Mouse (Mus musculus) neural tube, embryonic 10.5 days (tissue): ENCODE measurements at regions not wholly inside any gene's neighbourhood (a gene's known extent, or its start where the extent isn't known, plus 50 kb on each side); places are given as distances from the start of the nearest gene placed in this dataset.
A peak's percentile ranks its signal among the peaks of the same experiment; 100 is the strongest.

Experiments
- DNase-seq: peaks from one replicate; pipeline ENCODE4 v3.0.0-alpha.2; 2017; ENCODE audit warnings: low spot score; ENCODE audit errors: extremely low spot score

DNA sequence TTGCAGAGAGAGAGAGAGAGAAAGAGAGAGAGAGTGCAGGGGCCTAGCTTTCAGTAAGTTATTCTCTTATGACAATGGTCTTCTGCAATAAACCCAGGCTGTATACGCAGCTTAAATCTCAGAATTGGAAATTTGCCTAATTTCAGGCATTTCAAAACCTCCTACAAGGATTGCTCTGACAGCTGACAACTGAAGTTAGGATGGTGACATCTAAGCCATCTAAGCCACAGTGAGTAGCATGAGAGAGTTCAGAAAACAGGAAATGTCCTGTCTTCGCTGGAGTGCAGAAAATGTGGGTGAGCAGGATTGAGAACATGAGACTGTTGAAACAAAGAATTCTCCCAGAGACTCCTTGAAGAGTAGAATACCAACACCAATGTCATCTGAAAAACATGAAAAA is 56.8 kb downstream of the Fam110c start:
- DNase-seq, result no peak

GRCm38 (mm10) chr12:31134465-31134992 is 60.9 kb downstream of the Fam110c start:
- DNase-seq, result no peak

DNA sequence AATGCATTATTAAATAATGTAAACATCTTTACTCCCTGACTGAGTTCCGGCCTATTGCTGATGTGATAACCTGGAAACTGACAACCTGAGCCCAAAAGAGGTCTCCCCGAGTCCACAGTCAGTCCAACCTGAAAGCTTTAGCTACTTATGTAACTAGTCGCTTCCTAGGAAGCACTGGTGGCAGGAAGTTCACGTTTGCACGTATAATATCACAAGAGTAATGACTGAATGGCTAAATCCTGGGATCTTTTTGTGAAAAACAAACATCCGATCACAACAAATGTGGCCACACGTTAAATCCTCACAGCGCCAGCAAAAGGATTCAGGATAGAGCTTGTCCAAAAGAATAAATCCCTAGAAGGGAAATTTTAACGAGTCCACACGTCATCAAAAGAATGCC is 62.7 kb downstream of the Fam110c start:
- no peak for DNase-seq

GRCm38 (mm10) chr12:31136911-31137310 is 63.2 kb downstream of the Fam110c start:
- no peak for DNase-seq

DNA sequence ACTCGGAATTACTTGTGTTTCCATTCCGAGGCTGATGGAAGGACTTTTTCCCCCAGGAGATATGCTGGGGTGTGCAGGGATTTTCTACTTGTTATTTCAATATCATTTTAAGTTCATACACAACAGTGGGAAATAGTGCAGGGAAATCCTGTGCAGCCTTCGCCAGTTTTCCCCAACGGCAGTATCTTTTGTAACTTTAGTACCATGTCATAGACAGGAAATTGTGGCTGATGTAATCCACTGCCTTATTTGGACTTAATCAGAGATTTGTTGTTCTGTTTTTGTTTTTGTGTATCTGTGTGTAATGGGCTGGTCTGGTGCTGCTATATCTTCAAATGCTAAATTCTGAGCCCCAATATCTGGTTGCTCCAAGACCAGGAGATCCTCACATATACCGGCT is 63.8 kb downstream of the Fam110c start:
- DNase-seq, result no peak

DNA sequence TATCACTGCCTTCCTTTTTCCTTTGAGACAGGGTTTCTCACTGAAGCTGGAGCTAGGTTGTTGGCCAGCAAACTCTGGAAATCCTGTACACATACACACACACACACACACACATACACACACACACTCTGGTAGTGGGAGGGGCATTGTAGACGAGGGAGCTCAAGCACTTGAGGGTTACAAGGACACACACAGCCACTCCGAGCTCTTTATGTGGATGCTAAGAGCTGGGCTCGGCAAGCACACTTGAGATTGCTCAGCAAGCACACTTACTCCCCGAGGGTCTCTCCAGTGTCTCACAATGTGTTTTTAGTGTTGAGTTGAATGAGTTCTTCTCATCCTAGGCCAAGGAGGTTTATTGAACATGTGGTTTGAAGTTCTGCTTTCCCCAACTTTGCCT is 66.2 kb downstream of the Fam110c start:
- DNase-seq, result no peak

GRCm38 (mm10) chr12:31143266-31143665 is 69.6 kb downstream of the Fam110c start:
- no peak for DNase-seq

DNA sequence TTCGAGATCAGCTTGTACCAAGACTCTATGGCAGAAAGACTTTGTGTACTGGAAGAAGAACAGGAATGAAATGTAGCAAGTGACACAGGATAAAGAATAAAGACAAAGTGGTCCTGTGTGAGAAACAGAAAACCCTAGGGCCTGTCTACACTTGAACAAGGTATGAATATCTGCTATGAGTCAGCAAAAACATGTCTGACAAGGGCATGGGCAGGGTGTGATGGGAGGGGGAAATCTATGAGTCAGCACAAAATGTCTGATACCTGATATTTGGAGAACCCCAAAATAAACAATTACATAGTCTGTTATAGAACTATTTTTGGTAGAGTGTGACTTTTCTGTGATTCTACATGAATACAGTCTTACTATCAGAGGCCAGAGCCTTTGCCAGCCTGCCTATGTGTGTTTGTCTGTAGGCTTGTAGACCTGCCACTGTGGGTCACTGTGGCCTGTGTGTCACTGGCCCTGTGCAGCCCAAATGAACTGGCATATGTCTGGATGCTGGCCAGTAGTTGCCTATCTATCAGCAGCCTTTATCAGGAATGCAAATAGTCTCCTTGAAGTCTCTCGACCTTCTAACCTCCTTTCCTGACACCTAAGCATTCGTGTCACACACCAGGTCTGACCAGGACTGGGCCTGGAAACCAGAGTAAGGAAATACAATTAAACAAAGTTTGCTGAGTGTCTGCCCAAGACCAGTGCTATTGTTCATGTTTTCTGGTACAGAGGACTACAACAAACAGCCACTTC is 71.5 kb downstream of the Fam110c start:
- no peak for DNase-seq

DNA sequence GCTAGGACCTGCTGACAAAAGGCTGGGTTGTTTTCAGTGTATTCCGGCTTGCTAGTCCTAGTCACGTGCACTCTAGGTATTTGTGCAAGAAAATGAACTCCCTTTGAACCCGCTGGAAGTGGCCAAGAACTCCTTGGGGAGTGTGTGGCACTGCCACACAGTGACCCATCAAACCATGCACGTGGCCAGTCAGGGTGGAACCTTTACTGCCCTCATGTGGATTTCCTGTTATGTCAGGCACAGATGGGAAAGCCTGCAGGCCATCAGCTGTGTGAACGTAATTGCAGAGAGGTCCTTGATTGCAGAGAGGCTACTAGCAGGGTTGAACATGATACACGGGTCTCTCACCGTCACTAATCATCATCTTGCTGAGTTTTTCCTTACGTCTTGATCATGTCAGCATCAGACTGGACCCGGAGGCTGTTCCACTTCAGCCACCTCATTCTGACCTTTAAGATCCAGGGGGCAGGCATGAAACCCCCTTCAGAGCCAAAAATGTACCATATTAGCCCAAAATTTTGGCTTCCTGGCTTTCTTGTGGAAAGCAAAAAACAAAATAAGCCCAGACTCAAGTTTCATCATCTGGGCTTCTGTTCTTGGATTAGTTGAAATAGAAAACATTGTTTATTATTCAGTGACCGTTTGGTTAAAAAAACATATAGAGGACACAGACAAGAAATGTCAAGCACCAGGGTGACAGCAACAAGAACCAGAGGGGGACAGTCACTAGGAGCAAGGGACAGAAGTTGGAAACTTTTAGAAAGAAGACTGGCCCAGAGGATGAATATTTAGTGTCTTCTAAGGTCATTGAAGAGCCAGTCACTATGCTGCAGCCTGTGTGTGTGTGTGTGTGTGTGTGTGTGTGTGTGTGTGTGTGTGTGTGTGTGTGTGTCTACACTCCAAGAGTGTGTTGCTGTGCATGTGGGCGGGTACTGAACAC is 75.0 kb downstream of the Fam110c start:
- no peak for DNase-seq

DNA sequence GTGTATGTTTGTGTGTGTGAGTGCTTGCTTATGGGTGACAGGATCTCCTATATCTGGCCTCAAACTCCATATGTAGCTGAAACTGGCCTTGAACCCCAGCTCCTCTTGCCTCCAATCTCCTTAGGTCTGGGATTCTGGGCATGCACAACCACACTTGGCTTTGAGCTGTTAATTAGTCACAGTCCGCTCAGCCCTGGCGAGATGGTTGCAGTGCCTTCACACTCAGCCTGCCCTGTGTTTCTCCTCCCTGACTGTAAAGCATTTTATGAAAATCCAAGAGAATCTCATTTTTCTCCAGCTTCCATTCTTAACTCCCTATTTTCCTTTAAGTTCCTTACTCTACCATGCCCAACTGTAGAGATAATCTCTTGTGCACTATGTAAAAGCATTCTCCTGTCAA is 80.1 kb downstream of the Fam110c start:
- DNase-seq, result no peak

DNA sequence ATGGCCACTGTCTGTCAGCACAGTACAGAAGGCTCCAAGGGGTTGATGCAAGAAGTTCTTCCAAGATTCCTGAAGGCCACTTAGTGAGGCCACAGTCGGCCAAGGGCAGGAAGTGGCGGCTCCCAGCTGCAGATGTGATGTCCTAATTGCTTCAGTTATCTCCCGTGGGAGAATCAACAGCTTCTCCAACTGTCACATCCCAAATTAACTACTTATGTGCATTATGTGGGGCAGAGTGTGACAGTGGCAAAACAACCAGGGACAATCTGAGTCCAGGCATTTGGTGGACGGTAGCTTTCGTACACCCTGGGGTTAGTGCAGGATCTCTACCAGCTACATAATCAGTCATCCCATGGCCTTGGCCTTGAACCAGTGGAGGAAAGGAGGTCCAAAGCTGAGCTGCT is 80.9 kb downstream of the Fam110c start:
- no peak for DNase-seq

GRCm38 (mm10) chr12:31156154-31156720 is 82.6 kb downstream of the Fam110c start:
- DNase-seq, result no peak

DNA sequence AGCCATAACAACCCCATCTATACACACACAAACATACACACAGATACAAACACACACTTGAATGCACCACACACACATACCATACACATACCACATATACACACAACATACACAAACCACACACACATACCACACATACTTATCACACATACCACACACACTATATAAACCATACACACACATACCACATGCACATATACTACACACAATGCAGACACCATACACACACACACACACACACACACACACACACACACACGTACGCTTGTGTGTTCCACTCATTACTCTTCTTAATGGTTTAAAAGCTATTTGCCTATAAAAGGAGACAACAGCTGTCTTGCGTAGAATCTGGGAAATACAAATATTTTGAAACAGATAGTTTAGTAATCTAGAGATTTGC is 83.1 kb upstream of the Gm6993 start:
- DNase-seq, result no peak

DNA sequence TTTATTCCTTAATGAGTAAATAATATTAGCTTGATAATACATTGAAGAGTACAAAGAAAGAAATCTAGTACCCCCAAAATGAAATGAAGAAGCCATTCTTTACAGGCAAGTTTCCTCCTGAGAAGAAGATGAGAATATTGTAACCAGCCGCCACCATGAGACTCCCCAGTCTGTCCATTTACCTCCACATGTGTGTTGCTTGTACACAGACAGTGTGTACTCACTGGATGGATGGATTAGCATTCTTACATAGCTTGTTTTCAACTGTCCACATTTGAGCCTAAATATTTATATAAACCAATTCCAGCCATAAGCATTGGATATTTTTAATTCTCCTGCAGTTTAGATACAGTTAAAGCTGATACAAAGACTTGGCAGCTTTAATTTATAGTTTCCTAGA is 82.7 kb upstream of the Gm6993 start:
- no peak for DNase-seq

DNA sequence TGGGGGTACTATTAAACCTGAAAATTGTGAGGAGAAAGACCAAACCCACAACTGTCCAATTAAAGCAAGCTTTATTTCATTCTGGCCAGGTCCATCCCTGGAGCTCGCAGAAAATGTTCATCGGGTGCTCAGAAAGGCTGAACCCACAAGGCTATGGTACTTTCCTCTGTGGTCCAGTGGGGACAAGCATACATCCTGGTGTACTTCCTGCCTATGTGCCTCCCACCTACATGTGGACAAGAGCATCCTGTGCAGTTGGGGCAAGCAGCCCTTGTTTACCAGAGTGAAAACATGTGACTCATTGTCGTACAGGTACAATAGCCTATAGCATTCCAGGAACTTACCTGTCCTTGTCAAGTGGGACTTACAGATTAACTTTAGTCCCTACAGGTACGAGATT is 81.7 kb upstream of the Gm6993 start:
- no peak for DNase-seq

DNA sequence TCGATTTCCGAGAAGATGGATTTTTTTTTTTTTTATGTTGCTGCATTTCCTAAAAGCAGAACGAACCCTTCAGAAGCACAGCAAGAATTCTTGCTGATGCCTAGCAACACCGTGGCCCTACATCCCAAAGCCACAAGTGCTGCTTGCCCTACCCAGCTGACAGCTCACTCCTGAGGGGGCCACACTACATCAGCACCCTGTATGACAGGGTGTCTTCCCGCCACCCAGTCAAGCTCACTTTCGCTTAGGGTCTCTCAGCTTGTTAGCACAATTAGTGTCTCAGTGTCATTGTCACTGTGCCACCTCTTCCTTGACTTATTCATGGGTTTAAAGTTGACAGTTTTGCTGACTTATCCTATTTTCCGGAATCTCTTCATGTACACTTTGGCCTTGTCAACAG is 81.2 kb upstream of the Gm6993 start:
- DNase-seq, result no peak

DNA sequence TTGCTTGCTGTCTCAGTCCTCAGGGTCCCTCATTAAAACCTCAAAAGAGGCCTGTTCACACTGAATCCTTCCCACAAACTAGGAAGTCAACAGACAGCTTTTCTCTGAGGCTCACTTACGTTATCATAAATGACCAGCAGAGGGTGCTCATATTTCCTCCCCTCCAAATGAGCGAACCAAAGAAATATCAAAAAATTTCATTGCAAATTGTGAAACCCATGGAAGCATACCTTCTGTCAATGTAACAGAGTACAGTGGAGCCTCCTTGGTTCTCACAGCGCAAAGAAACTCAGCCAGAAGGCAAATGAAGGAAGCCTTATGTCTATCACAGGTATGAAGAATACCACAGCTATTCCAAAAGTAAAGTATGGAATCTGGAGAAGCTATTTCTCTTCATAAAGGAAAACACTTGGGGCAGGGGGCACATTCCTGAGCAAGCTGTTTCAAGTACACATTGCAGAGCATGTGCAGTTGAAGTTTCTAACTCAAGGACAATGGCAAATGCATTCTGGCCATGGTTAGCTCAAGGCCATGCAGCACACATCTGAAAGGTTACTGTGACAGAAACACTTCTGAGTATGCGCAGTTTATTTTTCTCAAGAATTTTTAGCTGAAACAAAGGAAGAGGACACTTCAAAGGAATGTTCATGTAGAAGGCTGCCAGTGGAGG is 72.2 kb upstream of the Gm6993 start:
- peak; percentile 18 for DNase-seq

DNA sequence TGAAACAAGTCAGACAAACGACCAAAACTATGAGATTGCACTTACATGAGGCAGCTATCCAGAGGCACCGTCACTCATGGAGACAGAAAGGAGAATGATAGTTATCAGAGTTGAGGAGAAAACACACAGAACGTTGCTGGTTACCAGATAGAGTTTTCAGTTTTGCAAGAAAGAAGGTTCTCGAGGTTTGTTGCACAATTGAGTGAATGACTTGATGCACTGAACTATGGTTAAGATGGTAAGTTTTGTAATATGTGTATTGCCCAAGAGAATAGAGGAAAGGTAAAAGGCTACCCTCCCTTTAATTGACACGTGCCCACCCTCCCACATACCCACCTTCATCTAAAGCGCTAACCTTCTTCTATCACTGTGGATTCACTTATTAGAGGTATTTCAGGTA is 70.5 kb upstream of the Gm6993 start:
- DNase-seq, result no peak

GRCm38 (mm10) chr12:31170546-31171160 is 69.9 kb upstream of the Gm6993 start:
- no peak for DNase-seq

- DNase-seq, result no peak
Observed at GRCm38 (mm10) chr12:31171992-31172391, 68.6 kb upstream of the Gm6993 start.
